Mouse (Mus musculus) spleen, postnatal 4 days (tissue): ENCODE measurements at regions not wholly inside any gene's neighbourhood (a gene's known extent, or its start where the extent isn't known, plus 50 kb on each side); places are given as distances from the start of the nearest gene placed in this dataset.

ENCODE experiments used
- DNase-seq, 2 experiments: peaks; one replicate each; pipeline ENCODE4 v3.0.0; 2022; ENCODE audit warnings: low spot score in 2 of 2

DNA sequence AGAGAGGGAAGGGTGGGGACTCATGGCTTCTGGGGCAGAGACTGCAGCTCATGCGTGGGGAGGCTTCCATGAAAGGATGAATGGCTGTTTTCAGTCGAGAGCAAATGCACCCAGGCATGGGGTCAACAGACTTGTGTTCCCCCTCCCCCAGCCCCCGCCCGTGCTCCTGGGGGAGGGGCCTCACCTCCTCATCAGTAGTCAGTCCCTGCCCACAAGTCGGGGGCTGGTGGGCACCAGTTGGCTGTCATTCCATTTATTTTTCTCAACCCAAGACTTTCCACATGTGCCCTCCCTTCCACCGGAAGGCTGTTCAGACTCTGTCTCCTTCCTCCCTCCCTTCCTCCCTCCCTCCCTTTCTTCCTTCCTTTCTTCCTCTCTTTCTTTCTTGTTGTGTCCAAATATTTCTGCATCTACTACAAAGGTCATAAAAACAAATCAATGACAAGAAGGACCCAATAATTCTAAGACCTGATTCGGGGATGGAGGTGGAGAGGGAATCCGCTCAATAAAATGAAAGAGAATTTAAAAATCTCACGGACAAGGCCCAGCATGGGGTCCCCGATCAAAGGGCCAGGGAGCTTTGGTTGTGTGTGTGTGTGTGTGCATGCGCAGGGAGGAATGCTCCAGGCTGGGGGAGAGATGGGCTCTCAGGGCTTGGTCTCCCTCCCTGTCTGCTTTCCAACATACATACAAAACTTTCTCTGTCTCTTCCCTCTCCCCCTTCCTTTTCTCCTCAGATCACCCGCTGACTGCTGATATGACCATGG is 57.7 kb downstream of the Rpl14 start:
- no peak for DNase-seq

GRCm38 (mm10) chr9:120629609-120630008 is 58.4 kb downstream of the Rpl14 start:
- DNase-seq = no peak

DNA sequence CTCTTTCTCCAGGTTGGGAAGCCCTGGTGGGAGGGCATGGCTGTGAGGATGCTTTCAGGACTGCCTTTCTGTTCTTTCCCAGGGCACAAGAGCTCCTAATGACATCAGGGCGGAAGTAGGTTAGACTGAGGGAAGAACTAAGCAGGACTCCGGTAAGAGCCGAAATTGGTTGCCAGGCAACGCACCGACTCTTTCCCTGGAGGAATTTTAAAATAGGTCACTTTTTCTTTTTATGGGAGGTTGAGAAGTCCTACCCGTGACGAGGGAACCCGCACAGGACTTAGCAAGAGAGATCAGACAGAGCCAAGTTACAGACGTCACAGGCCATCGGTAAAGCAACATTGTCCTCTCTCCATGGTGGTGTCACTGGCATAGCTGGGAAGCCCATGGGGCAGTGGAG is 61.6 kb downstream of the Rpl14 start:
- DNase-seq = no peak

DNA sequence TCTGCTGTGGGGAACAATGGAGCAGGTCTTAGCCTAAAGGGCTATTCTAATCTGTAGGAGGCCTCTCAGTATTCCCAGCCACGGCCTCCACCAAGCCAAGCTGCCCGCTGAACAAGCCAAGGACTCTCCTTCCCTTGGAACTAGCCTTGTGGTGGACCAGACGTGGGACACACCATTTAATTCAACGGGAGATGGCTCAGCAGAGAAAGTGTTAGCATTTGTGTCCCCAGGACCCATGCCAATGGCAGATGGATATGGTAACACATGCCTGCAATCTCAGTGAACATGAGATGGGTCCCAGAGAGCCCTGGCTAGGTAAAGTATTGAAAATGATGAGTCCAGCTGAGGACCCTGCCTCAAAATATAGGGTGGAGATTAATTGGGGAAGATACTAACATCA is 71.4 kb downstream of the Rpl14 start:
- no peak for DNase-seq

GRCm38 (mm10) chr9:120643371-120643770 is 72.1 kb downstream of the Rpl14 start:
- no peak for DNase-seq

DNA sequence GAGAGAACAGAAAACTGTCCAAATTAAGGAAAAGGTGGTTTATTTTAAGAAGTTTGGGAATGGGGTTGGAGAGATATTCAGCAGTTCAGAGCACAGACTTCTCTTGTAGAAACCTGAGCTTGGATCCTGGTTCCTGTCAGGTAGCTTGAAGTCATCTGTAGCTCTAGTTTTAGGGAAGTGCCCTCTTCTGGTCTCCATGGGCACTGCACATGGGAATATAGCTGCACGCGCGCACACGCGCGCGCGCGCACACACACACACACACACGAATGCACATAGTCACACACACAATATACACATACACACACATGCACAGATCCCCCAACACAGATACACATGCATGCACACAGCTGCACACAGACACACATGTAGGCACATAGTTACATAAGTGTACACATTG is 74.5 kb downstream of the Rpl14 start:
- DNase-seq = no peak

GRCm38 (mm10) chr9:120646806-120647667 is 75.8 kb downstream of the Rpl14 start:
- no peak for DNase-seq

DNA sequence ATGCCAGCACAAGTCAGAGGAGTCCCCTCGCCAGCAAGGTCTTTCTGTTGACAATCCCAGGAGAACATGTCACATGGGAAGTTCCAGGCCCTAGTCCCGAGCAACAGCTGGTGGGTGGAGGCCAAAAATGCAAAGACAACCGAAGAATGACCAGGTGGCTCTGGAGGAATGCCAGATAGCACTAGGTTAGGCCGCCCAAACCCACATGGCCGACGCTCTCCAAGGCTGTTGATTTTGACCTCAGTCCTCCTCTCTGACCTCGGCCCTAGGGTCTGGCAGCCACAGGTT is 76.4 kb downstream of the Rpl14 start:
- DNase-seq = no peak

DNA sequence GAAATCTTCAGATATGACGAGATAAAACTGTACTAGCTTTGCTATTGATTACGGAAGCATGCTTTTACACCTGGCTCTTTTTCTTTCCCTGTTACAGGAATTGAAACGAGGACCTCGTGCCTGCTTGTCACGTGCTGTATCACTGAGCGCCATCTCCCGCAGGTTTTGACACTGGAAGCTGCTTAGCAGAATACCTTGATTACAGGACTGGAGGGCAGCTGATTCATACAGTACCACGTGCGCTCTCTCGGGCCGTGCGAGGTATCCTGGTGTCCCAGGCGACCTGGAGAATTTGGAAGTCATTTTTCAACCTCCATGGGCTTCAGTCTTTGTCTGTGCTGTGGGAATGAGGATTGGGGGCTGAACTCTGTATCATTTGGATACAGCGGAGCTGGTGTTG is 81.5 kb downstream of the Rpl14 start:
- no peak for DNase-seq

- DNase-seq = no peak
These were observed 81.9 kb downstream of the Rpl14 start for GRCm38 (mm10) chr9:120653170-120653569.

DNA sequence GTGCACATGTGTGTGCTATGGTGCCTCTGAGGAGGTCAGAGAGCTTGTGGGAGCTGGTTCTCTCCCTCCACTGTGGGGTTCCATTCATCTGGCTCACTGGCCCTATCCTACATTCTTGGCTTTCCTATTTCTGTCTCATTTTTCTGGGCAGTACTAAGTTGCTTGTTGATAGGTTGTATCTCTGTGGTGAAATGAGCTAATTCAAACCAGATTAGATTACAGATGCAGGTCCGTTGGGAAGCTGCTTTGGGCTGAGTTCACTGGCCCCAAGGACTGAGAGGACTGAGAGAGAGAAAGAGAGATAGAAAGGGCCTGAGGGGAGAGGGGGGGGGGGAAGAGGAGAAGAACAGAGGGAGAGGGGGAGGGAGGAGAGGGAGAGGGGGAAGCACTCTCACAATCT is 83.5 kb downstream of the Rpl14 start:
- no peak for DNase-seq

GRCm38 (mm10) chr9:120656976-120657375 is 85.7 kb downstream of the Rpl14 start:
- DNase-seq = no peak

GRCm38 (mm10) chr9:120657786-120658185 is 86.5 kb downstream of the Rpl14 start:
- no peak for DNase-seq

DNA sequence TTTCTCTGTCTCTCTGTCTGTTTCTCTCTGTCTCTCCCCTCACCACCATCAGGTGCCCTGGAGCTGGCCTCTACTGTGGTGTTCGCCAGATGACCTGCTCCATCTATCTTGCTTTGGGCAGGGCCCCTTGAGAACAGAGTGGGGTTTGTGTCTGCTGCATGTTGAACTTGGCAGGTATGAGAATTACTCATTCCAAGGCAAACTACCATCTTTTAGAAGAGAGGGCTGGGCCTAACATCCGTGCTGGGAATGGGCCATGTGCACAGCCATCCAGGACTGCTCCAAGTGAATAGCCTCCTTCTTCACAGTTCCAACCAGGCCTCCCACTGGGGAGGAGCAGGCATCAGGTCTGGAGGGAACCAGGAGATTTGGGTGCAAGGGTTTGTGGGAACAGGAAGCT is 87.3 kb downstream of the Rpl14 start:
- no peak for DNase-seq

- no peak for DNase-seq
These were observed 90.0 kb downstream of the Rpl14 start for GRCm38 (mm10) chr9:120661226-120661625.

DNA sequence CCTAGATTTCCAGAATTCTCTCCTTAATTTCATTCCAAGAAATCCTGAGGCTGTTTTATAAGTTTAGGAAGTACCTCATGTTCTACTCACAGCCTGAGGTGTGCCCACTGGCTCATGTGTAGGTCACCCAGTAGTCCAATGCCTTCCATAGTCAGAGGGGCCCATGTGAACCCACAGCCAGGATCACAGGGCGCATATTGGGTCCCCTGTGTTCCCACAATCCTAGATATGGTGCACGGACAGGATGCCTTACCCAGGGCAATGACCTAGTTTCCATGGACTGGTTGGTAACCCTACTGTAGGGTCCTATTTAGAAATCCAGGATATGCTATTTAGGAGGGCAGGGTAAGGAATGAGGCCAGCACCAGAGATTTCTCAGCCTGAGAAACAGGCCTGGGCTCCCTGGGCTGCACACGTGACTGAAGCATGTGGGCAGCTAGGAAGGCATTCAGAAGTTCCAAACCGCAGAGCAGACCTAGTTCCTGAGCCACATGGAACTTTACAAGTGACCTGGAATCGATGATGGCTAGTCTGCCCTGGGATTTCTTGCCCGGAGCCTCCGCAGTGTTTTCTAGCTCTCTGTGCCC is 90.5 kb downstream of the Rpl14 start:
- no peak for DNase-seq

DNA sequence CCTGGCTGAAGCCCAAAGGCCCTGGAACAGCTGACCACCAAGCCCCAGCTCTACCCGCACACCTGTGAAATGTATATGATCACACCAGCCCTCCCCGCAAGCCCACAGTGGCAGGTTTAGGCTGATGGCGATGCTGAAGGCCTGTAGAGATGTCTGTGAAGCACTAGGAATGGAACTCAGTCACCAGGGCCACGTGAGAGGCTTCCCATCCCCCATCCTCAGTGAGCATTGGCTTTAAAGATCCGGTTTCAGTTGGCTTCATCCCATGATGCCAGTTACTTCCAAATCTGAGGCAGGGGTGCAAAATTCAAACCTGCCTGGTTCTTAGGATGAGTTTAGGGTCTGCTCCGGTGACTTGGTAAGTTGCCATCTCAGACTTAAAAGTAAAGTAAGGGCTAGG is 91.9 kb downstream of the Rpl14 start:
- DNase-seq = no peak

DNA sequence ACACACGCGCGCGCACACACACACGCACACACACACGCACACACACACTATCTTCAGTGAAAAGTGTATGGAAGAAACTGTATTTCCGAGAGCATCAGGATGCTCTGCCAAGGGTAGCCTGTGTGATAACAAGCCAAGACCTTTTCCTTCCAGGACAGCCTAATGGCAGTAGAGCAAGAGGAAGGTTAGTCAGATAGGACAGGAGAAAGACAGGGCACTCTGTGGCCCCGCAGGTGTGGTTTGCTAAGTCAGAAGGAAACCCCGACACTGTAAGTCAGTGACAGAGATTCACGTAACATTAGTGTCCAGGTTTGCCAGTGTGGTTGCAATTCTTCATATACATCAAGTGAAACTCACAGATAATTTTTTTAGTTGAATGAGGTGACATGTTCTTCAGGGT is 92.8 kb downstream of the Rpl14 start:
- no peak for DNase-seq

- DNase-seq = no peak
These were observed 101.2 kb downstream of the Rpl14 start for GRCm38 (mm10) chr9:120672452-120672851.

DNA sequence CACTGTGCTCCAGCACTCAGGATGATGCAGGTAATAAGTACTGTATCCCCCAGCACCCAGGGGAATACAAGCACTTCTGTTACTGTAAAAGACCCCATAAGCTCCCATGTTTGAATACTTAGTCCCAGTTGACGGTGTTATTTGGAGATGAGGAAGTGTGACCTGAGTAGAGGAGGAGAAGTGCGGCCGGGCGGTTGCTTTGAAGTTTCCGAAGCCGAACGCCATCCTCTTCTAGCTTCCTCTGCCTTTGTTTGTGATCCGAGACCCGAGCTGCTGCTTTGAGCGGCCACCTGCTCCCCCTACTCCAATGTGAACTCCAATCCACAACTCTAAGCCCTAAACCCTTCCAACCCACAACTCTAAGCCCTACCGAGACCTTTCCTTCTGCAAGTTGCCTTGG is 103.6 kb downstream of the Rpl14 start:
- no peak for DNase-seq

GRCm38 (mm10) chr9:120675371-120676150 is 104.3 kb downstream of the Rpl14 start:
- no peak for DNase-seq

- no peak for DNase-seq
These were observed 105.1 kb downstream of the Rpl14 start for GRCm38 (mm10) chr9:120676301-120676700.
